Mouse (Mus musculus) limb, embryonic 14.5 days (tissue): ENCODE measurements at regions not wholly inside any gene's neighbourhood (a gene's known extent, or its start where the extent isn't known, plus 50 kb on each side); places are given as distances from the start of the nearest gene placed in this dataset.
A peak's percentile ranks its signal among the peaks of the same experiment; 100 is the strongest.

Experiments
- ATAC-seq: fragments of 200-750 bp; cut with Nextera tagmentation; 2 replicates; pipeline ENCODE4 v1.8.0; 2017; ENCODE audit warnings: low read depth, moderate number of reproducible peaks, moderate TSS enrichment; ENCODE audit not compliant: low FRiP score
- DNase-seq: peaks from one replicate; pipeline ENCODE4 v3.0.0-alpha.2; 2015; ENCODE audit warnings: low spot score
- H3K27ac ChIP-seq: fragments of 300-500 bp; sonication (generic); replicated peaks from 2 replicates; pipeline ENCODE4 v1.5.1; 2014; ENCODE audit warnings: low read depth, mild to moderate bottlenecking, low read length, moderate library complexity, mixed read lengths
- H3K27me3 ChIP-seq: fragments of 300-500 bp; sonication (generic); 2 replicates; pipeline ENCODE4 v1.6.1; 2014; ENCODE audit warnings: low read length, mixed read lengths; ENCODE audit not compliant: control insufficient read depth, insufficient read depth
- H3K36me3 ChIP-seq: fragments of 300-500 bp; sonication (generic); 2 replicates; pipeline ENCODE4 v1.6.1; 2014; ENCODE audit warnings: mild to moderate bottlenecking, low read length, moderate library complexity, mixed read lengths; ENCODE audit not compliant: control insufficient read depth, insufficient read depth
- H3K4me1 ChIP-seq: fragments of 300-500 bp; sonication (generic); 2 replicates; pipeline ENCODE4 v1.6.1; 2014; ENCODE audit warnings: antibody characterized with exemption, low read length, mixed read lengths; ENCODE audit not compliant: control insufficient read depth, insufficient read depth
- H3K4me2 ChIP-seq: fragments of 300-500 bp; sonication (generic); replicated peaks from 2 replicates; pipeline ENCODE4 v1.6.1; 2014; ENCODE audit warnings: low read depth, mild to moderate bottlenecking, low read length, moderate library complexity; ENCODE audit not compliant: severe bottlenecking
- H3K4me3 ChIP-seq: fragments of 300-500 bp; sonication (generic); replicated peaks from 2 replicates; pipeline ENCODE4 v1.5.1; 2014; ENCODE audit warnings: low read length
- H3K9ac ChIP-seq: fragments of 300-500 bp; sonication (generic); 2 replicates; pipeline ENCODE4 v1.6.1; 2014; ENCODE audit warnings: mild to moderate bottlenecking, low read depth, low read length, moderate library complexity; ENCODE audit not compliant: severe bottlenecking
- H3K9me3 ChIP-seq: fragments of 300-500 bp; sonication (generic); 2 replicates; pipeline ENCODE4 v1.6.1; 2016; ENCODE audit warnings: low read length; ENCODE audit not compliant: control insufficient read depth
- POLR2A ChIP-seq: fragments of 200-500 bp; IDR thresholded peaks from 2 replicates; pipeline ENCODE4 v1.8.0; 2012; ENCODE audit warnings: inconsistent platforms, mild to moderate bottlenecking, moderate library complexity, borderline replicate concordance; ENCODE audit not compliant: insufficient read depth, insufficient read length; ENCODE audit errors: extremely low read depth
- WGBS: fragments of 180-500 bp; shearing (Covaris S2); extraction: QIAGEN DNeasy Blood & Tissue Kit; methylation state at CpG from one replicate; pipeline ENCODE4 v1.1.7; 2014; 5-methylcytosine and 5-hydroxymethylcytosine counted together

GRCm38 (mm10) chr13:37290636-37291035, 54.4 kb upstream of the Ly86 start:
- Histone ChIP-seq H3K4me3 (no peak overlapping the region), H3K36me3 (no peaks in the 10 kb centered on the region), H3K27ac (0 out of 2 replicates have a peak overlapping the region, but pooled peaks have one; percentile 39), H3K9ac (no peak overlapping the region), H3K4me1 (no peaks in the 10 kb centered on the region), H3K4me2 (no peak overlapping the region), H3K27me3 (no peaks in the 10 kb centered on the region), H3K9me3 (no peaks in the 10 kb centered on the region)
- peak; percentile 39 for DNase-seq
- no peak for TF ChIP-seq POLR2A
- 28% methylated on average over 2 of the region's 2 CpGs for WGBS
- ATAC-seq, result no peak

- DNase-seq (no peak), ATAC-seq (no peak)
- no peak for TF ChIP-seq POLR2A
- no peaks in the 10 kb centered on the region for H3K9me3 ChIP-seq
- H3K4me2 ChIP-seq, result no peak overlapping the region
- no peak overlapping the region for H3K4me3 ChIP-seq
- H3K9ac ChIP-seq, result no peak overlapping the region
- H3K27ac ChIP-seq, result no peak overlapping the region
- H3K4me1 ChIP-seq, result no peaks in the 10 kb centered on the region
- H3K36me3 ChIP-seq, result no peaks in the 10 kb centered on the region
- 80% methylated on average over 1 of the region's 1 CpGs for WGBS
- H3K27me3 ChIP-seq, result no peaks in the 10 kb centered on the region
Measured at GRCm38 (mm10) chr13:37288993-37289392, 56.0 kb upstream of the Ly86 start.

GRCm38 (mm10) chr13:37282515-37282914, 62.5 kb upstream of the Ly86 start:
- ATAC-seq (no peak), DNase-seq (no peak)
- H3K4me2 ChIP-seq, result no peak overlapping the region
- no peaks in the 10 kb centered on the region for H3K27me3 ChIP-seq
- no peak overlapping the region for H3K27ac ChIP-seq
- H3K4me1 ChIP-seq, result no peaks in the 10 kb centered on the region
- H3K9me3 ChIP-seq, result no peaks in the 10 kb centered on the region
- no peak overlapping the region for H3K4me3 ChIP-seq
- H3K9ac ChIP-seq, result no peak overlapping the region
- H3K36me3 ChIP-seq, result no peaks in the 10 kb centered on the region
- TF ChIP-seq POLR2A, result no peak
- 83% methylated on average over 5 of the region's 5 CpGs for WGBS

- Histone ChIP-seq H3K27me3 (no peaks in the 10 kb centered on the region), H3K9me3 (no peaks in the 10 kb centered on the region), H3K27ac (no peak overlapping the region), H3K4me1 (no peaks in the 10 kb centered on the region), H3K9ac (no peak overlapping the region), H3K4me2 (no peak overlapping the region), H3K4me3 (no peak overlapping the region), H3K36me3 (no peaks in the 10 kb centered on the region)
- no peak for TF ChIP-seq POLR2A
- no peak for DNase-seq
- WGBS, result 90% methylated on average over 8 of the region's 8 CpGs
- ATAC-seq, result no peak
Measured at GRCm38 (mm10) chr13:37279078-37279789, 65.8 kb upstream of the Ly86 start.

- DNase-seq (peak; percentile 4), ATAC-seq (no peak)
- no peaks in the 10 kb centered on the region for H3K36me3 ChIP-seq
- no peaks in the 10 kb centered on the region for H3K4me1 ChIP-seq
- H3K27me3 ChIP-seq, result no peaks in the 10 kb centered on the region
- no peak overlapping the region for H3K9ac ChIP-seq
- WGBS, result 43% methylated on average over 14 of the region's 14 CpGs
- no peaks in the 10 kb centered on the region for H3K9me3 ChIP-seq
- no peak overlapping the region for H3K4me3 ChIP-seq
- H3K4me2 ChIP-seq, result no peak overlapping the region
- no peak for TF ChIP-seq POLR2A
- no peak overlapping the region for H3K27ac ChIP-seq
Measured at GRCm38 (mm10) chr13:37249581-37250461, 95.2 kb upstream of the Ly86 start.
